Mouse (Mus musculus) kidney, postnatal 14 days (tissue): ENCODE measurements around the gene Cela1.

Experiments
- DNase-seq: peaks from one replicate; pipeline ENCODE4 v3.0.0; 2022; ENCODE audit warnings: mixed read lengths

Gene Cela1

GRCm38 (mm10) chr15:100687430-100687971 lies at the start of gene Cela1:
Cela1 (minus strand) TSS chr15:100687921.
- DNase-seq: no peak

- no peak for DNase-seq
Measured at GRCm38 (mm10) chr15:100735953-100736300, 48.2 kb upstream of the Cela1 start.

DNA sequence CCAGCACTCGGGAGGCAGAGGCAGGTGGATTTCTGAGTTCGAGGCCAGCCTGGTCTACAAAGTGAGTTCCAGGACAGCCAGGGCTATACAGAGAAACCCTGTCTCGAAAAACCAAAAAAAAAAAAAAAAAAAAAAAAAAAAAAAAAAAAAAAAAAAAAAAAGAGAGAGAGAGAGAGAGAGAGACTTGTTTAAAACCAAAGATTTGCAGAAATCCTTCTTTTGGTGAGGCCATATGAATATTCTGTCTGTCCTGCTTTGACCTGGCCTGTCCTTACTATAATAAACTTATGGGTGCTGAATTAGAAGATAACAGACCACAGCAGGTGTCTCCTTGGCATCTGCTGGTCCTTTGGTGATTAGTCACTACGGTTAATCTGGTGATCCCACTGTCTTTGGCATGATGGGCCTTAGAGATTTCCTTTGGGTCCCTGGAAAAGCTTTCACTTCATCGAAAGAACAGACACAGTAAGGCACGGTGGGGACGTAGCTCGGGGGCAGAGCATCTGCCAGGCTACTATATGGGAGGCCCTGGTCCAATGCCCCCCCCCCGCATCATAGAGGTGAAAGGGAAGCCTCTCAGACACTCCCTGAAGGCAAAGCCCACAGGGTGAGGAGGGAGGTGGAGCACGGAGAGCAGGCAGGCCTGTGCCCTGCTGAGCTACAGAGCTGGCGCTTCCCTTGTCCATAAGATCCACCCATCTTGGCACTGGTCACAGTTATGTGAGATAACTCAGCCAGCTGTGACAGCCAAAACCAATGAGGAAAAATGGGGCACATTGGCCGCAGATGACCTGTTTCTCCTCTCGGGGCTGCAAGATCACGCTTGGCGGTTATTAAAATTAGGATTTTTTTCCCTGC lies 47.6 kb upstream of the Cela1 start:
- DNase-seq: no peak

DNA sequence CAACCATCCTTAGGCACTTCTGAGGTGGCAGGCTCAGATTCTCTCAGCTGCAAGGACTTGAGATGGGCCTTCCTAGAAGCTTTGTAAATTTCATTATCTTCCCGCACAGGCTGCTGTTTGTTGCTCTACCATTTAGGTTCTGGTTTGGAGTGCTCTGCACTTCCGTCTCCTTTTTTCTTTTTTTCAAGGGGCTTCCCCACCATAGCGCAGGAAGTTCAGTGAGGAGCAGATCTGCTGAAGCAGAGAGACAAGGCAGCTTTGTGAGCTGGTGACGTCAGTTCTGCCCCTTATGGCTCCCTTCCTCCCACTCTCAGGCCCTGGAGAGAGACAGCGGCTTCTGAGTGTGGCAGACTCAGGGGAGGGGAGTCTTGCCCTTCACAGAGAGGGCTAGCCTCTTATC lies 44.9 kb upstream of the Cela1 start:
- no peak for DNase-seq

DNA sequence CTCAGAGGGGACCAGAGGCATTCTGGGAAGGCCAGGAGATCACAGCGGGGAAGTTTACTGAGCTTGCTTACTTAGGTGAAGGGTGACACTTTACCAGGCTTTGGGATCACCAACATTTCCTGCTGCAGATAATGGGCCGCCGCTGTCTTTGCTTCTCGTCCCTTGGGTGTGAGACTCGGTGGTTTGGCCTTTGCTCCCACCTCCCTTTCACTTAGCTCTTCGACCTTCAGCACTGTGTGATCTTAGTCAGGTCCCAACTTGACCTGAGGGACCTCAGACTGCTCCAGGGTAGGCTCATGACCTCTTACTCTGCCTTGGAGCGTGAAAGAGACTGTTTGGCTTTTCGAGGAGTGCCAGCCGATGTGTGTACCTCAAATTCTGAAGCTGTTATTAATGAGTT lies 43.4 kb upstream of the Cela1 start:
- DNase-seq: no peak

DNA sequence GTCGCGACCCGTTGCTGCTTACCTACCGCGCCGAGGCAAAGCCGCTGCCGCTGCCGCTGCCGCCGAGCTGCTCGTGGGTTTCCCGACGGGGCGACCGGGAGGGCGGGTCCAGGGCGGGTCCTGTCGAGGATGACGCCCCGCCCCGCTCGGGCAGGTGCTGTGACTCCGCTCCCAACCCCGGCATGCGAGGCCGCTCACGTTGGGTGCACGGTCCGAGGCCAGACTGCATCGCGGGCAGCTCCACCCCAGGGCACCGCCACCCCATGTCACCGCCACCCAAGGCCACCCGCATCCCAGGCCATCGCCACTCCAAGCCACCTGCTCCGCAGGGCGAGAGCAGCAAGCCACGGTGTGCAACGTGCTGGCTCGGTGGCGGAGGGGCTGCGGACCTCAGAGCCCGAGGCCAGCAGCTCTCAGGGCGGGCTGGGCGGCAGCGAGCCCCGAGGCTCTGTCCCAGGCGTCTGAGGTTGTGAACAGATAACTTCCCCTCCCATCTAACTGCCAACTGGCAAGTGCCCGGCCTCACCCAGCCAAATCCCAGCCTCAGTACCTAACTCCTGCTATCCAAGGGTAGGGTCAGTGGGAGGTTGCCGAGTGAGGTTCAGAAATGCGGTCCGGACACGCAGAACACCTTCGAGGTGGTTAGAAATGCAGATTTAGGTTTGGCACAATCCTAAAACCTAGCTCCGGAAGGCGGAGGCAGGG lies 41.7 kb upstream of the Cela1 start, which contains the start of gene Galnt6:
Gene Galnt6 (minus strand): TSS at position 96 of the 705 bp plus-strand sequence.
- no peak for DNase-seq

DNA sequence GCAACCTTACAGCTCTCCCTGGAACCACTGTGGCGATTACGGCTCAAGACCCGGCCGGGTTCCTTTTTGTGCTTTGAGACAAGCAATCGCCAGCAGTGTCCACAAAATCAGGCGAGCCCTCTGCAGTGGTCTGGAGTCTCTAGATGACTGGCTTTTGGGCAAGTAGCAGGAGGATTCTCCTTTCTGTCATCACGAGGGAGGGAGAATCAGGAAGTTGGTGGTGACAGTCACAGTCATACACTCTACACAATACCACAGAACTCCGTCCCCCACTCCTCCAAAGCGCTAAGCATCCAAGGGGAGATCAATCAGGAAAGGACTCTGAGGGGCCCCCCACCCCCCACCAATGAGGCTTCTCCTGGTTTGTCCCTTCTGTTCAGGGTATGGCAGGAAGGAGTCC lies 40.9 kb upstream of the Cela1 start:
- DNase-seq: no peak

- no peak for DNase-seq
Measured at GRCm38 (mm10) chr15:100727834-100728233, 40.1 kb upstream of the Cela1 start.

DNA sequence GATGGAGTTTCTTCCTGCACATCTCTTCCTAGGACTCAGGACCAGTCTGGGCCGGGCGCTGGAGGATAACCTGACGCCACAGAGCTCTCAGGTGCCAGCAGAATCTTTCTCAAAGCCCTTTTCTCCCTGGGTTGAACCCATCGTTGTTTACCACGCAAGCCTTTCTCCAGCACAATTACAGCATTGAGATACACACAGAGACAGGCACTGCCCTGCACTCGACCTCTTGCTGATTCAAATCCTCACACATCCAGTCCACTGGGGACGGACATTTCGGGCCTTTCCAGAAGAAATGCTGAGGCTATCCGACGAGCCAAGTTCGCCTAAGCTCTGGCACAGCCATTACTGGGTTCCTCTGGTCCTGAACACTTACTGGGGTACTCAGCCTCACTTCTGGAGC lies 39.0 kb upstream of the Cela1 start:
- no peak for DNase-seq

GRCm38 (mm10) chr15:100723505-100723904 lies 35.8 kb upstream of the Cela1 start:
- no peak for DNase-seq

DNA sequence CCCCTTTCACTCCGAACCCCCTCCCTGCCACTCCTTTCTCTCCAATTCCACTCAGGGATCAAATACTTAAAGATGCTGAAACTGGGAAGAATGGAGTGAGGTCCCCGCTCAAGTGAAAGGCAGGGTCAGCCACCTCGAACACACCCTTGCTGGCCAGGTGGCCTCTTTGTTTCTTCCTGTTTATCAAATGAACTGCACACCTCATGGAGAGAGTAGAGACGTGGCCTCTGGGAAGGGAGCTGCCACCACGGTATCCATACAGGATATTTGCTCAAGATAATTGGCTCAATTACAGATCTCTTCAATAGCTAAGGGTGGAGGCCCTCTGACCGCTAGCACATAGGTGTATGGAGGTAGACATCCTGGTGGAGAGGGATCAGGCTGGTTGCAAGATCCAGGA lies 34.8 kb upstream of the Cela1 start:
- DNase-seq: no peak

DNA sequence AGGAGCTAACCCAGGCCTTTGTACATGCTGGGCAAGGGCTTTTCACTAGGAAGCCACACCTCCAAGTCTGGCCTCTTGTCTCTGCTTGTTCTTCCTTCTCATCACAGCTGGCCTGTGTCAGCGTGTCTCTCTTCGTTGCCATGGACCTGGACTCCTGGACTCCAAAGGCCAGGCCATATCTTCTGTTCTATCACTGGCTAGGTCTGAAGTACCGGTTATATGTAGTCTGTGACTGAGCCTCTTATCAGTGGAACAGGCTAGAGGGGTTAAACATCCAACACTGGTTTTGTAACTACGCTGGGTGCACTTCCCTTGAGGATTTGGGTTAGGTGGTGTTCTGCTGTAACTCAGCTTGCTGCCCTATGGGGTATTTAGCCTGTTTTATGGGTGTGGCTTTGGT lies 34.3 kb upstream of the Cela1 start:
- no peak for DNase-seq

- no peak for DNase-seq
Measured at GRCm38 (mm10) chr15:100721445-100721844, 33.7 kb upstream of the Cela1 start.

DNA sequence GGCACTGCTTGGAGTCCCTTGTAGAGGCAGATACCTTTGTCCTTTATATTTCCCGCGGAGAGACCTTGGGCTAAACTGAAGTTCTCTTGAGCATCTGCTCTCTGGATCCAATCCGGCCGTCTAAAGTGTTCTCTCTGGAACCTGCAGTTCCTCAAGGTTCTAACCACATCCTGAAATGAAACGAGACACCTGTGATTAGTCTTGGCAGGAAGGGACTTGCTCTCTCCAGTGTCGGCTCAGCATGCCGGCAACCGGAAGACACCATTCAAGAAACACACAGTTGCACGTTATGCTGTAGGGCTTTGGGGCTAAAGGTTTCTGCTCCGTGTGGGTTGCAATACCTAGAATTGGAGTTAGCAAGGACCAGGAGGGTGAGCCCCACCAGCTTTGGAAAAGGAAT lies 32.3 kb upstream of the Cela1 start:
- no peak for DNase-seq

DNA sequence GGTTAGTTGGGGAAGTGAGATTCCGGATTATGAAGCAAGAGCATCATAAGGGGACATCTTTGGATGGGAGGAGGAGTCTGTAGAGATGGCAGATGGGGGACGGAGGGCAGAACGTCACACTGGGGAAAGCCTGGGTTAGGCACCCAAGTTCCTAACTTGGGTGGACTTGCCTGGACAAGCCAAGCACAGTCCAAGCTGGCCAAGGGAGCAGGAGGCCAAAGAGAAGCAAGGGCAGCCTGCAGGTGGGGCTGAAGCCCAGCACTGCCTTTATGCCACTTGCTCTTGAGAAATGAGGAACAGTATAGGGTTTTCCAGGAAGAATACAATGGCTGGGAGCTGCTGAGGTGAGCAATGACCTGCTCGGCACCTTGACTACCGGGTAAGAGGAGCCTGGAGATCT lies 31.5 kb upstream of the Cela1 start:
- DNase-seq: no peak

DNA sequence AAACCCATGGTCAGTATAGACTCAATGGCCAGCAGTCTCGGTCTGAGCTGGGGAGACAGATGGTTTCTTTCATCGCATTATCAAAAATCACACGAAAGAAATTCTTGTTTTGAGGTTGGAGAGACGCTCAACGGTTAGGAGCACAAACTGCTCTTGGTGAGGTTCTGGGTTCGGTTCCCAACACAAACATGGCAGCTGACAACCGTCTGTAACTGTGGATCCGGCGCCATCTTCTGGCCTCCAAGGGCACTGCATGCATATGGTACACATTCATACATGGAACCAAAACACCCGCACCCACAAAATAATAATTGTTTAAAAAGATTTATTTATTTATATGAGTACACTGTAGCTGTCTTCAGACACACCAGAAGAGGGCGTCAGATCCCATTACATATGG lies 30.9 kb upstream of the Cela1 start:
- DNase-seq: no peak

DNA sequence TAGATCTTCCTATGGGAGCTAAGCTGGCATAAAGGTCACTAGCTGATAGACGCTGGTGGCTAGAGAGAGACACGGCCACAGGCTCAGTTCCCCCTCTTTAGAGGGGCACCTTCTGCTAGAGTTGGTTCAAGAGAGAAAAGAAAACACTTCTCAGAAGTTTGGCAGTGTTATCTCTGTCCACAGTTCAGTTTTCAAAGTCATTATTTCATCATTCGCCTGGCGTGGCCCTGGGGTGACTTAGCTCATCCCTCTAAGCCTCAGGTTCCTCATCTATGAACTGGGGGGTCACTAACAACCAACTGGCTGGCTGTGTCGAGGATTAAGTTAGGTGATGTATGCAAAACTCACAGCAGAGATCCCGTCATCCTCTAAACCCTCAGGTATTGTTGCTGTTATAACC lies 30.2 kb upstream of the Cela1 start:
- no peak for DNase-seq

GRCm38 (mm10) chr15:100715399-100715993 lies 27.8 kb upstream of the Cela1 start:
- DNase-seq: peak; percentile 55

GRCm38 (mm10) chr15:100714470-100714869 lies 26.7 kb upstream of the Cela1 start:
- DNase-seq: no peak

GRCm38 (mm10) chr15:100710838-100711237 lies 23.1 kb upstream of the Cela1 start:
- peak; percentile 66 for DNase-seq

DNA sequence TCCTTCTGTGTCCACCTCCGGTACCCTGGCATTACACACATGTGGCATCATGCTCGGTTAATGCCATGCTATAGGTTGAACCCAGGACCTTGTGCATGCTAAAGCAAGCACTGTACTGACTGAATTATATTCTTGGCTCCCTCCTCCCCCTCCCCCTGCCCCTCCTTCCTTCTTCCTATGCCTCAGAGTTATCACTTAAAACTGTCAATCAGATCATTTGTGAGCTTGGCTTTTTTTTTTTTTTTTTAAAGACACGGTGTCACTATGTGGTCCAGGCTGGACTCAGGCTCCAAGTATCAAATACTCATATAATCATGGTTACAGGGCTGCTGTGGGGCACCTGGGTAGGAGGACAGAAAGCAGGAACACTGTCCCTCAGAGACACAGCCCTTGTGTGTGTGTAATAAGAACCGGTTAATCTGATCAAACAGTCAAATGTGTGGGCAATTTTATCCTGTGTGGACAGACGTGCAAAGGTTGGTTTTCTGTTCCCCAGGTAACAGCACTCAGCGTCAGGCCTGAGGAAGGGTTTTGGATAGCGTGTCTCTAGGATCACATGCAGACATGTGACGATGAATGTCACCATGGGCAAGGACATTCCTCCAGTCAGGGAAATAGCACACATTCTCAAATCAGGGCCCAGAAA lies 20.8 kb upstream of the Cela1 start:
- no peak for DNase-seq

DNA sequence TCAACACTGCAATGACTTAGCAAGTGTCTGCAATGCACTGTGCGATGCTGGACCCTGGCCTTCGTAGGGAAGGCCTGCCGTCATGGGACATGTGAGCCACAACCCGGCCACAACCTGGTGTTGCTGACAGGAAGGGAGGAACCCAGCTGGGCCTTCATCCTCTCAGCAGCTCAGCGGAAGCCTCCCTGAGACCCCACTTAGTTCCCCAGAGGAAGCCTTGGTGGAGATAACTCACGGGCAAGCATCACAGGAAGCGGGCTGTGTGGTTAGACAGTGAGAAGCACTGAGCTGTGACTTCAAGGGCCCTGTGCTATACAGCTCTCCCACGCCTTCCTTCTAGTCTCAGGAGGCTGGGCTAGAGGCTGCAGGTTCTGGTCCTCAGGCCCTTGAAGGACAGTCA lies 18.5 kb upstream of the Cela1 start:
- DNase-seq: no peak

- DNase-seq: no peak
Measured at GRCm38 (mm10) chr15:100705376-100705775, 17.7 kb upstream of the Cela1 start.
